Mouse (Mus musculus): Measurements from ENCODE around the gene Tns1. TPM values are rescaled to one million over a fixed set of nuclear protein-coding genes. Genes with fewer than 3 reads are reported as not detected.
"Not testable (repeated sequence)": the region's sequence is repeated elsewhere in the genome, so short reads cannot be mapped to it uniquely, and the experiment has no call there.

The Tns1 gene
- polyA plus RNA-seq (2012; rRNA removed), result 400 and 465 TPM in 2 replicates

DNA sequence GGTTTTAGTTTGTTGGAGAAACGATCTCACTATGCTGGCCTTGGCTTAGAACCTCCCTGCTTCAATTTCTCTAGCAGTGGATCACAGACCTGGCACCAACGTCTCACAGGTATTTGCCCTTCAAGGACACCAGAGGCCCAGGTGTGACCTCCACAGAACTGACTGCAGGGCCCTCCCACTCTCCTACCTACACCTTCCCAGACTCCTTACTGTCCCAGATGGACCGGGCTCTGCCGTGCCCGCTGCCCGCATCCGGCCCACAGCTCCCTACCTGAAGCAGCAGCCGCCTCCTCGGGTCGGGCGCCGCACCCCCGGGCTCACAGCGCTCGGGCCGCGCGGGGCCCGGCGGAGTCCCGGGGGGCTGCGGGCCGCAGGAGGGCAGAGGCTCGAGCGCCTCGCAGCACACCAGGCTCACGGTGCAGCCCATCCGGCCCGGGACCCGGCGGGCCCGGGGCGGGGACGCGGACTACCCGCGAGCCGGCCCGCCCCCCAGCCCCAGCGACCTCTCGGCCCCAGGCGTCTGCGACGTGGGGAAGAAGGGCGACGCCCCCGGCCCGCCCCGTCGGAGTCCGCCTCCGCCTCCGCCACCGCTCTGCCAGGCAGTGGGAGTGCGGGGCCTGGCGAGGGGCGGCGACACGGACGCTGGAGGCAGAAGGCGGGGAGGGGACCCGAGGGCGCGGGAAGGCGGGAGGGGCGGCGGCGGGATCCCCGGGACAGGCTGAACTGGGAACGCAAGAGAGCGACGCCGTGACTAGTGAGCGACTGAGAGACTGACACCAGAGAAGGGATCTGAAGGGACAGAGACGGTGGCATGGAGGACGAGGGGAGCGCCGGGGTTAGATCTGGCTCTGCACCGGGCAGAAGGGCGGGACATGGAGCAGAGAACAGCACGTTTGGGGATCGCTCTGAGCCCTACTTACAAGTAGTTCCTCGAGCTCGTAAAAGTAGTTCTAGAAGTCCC lies at the start of gene Tns1:
Gene Tns1, minus strand, starts transcription at position 429 of the 961 bp plus-strand sequence.
- TF ChIP-seq POLR2A (IDR thresholded peaks at IDR 0.05; ENCODE audit: low read depth, low read length) (no peak), CTCF (conservative IDR thresholded peaks at IDR 0.05; ENCODE audit: insufficient read depth, insufficient read length, low read depth, low read length) (no peak)
- Histone ChIP-seq H3K4me1 (ENCODE audit: control insufficient read depth, insufficient read depth, low read length) (peaks cover 15% of the 10 kb centered on the region), H3K27me3 (replicated peaks; ENCODE audit: control insufficient read depth, insufficient read depth, low read length) (no peaks in the 10 kb centered on the region), H3K36me3 (ENCODE audit: control insufficient read depth, insufficient read depth, low read length) (no peaks in the 10 kb centered on the region), H3K4me3 (ENCODE audit: insufficient read depth, low read depth, low read length) (peak within 1 kb of the TSS; percentile 60), H3K27ac (ENCODE audit: insufficient read depth, low read depth, low read length) (peak within 1 kb of the TSS; percentile 62)
- DNase-seq, result peak; percentile 73
- 2% methylated on average over 80 of the region's 84 CpGs for WGBS

DNA sequence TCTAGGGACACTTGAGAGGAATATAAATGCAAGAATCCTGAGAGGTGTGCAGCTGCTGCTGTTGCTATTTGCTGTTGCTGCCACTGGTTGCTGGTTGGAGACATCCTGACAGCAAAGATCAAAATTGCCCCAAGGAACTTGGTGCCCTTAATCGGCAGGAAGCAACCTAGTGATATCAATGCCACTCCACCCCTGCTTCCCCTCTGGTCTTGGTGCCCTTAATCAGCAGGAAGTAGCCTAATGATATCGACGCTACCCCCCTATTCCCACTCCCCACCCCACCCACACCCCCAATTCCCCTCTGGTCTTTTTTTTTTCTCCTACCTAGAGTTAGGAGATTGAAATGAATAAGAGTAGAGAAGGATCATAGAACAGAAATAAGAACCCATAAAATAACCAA lies 48.5 kb upstream of the Tns1 start:
- 73% methylated on average over 3 of the region's 3 CpGs for WGBS
- no peak for TF ChIP-seq CTCF (conservative IDR thresholded peaks at IDR 0.05; ENCODE audit: insufficient read depth, insufficient read length, low read depth, low read length)
- TF ChIP-seq POLR2A (IDR thresholded peaks at IDR 0.05; ENCODE audit: low read depth, low read length), result no peak
- no peak overlapping the region for H3K4me3 ChIP-seq (ENCODE audit: insufficient read depth, low read depth, low read length)

DNA sequence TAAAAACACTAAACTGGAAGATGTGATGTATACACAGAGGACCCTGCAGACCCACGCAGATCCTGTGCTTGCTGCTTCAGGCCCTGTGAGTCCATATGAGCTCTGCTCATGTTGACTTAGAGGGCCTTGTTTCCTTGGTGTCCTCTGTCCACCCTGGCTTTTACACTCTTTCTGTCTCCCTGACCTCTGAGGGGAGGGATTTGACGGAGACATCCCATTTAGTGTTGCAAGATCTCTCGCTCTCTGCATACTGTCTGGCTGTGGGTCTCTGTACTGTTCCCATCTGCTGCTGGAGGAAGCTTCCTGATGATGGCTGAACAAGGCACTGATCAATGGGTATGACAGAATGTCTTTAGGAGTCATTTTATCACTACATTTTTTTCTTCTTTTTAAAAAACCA lies 45.5 kb upstream of the Tns1 start:
- Histone ChIP-seq H3K27ac (ENCODE audit: insufficient read depth, low read depth, low read length) (no peak overlapping the region), H3K36me3 (ENCODE audit: control insufficient read depth, insufficient read depth, low read length) (no peaks in the 10 kb centered on the region), H3K27me3 (replicated peaks; ENCODE audit: control insufficient read depth, insufficient read depth, low read length) (no peaks in the 10 kb centered on the region; the same call in 1 of the 2 replicates), H3K4me1 (ENCODE audit: control insufficient read depth, insufficient read depth, low read length) (no peaks in the 10 kb centered on the region), H3K4me3 (ENCODE audit: insufficient read depth, low read depth, low read length) (no peak overlapping the region)
- WGBS, result 94% methylated on average over 3 of the region's 3 CpGs
- DNase-seq, result no peak
- TF ChIP-seq CTCF (conservative IDR thresholded peaks at IDR 0.05; ENCODE audit: insufficient read depth, insufficient read length, low read depth, low read length) (no peak), POLR2A (IDR thresholded peaks at IDR 0.05; ENCODE audit: low read depth, low read length) (no peak)

More for the DNA sequence above, 48.5 kb upstream of the Tns1 start:
- Histone ChIP-seq H3K4me1 (ENCODE audit: control insufficient read depth, insufficient read depth, low read length) (no peaks in the 10 kb centered on the region), H3K36me3 (ENCODE audit: control insufficient read depth, insufficient read depth, low read length) (no peaks in the 10 kb centered on the region), H3K27me3 (replicated peaks; ENCODE audit: control insufficient read depth, insufficient read depth, low read length) (no peaks in the 10 kb centered on the region; the same call in 1 of the 2 replicates), H3K27ac (ENCODE audit: insufficient read depth, low read depth, low read length) (no peak overlapping the region)
- no peak for DNase-seq

DNA sequence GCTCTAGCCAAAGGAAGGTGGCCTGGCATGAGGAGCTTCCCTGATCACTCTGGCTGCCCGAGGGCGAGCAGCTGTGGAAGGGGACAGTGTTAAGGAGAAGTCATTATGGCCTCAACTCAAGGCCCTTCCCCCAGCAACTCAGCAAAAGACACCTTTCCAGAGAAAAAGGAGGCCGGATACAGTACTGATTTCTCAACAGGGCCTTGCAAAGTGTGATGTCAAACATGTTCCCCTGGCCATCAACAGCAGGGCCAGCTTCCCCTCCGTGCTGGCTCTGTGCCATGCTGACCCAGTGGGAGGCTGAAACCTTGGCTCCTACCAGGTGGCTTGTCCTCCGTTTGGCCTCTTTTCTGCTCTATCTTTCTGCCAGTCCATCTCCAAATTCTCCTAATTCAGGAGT lies 42.9 kb upstream of the Tns1 start:
- no peak for DNase-seq
- no peak overlapping the region for H3K4me3 ChIP-seq (ENCODE audit: insufficient read depth, low read depth, low read length)
- no peaks in the 10 kb centered on the region for H3K36me3 ChIP-seq (ENCODE audit: control insufficient read depth, insufficient read depth, low read length)
- 82% methylated on average over 5 of the region's 5 CpGs for WGBS
- TF ChIP-seq POLR2A (IDR thresholded peaks at IDR 0.05; ENCODE audit: low read depth, low read length) (no peak), CTCF (conservative IDR thresholded peaks at IDR 0.05; ENCODE audit: insufficient read depth, insufficient read length, low read depth, low read length) (no peak)
- no peak overlapping the region for H3K27ac ChIP-seq (ENCODE audit: insufficient read depth, low read depth, low read length)
- H3K4me1 ChIP-seq (ENCODE audit: control insufficient read depth, insufficient read depth, low read length), result no peaks in the 10 kb centered on the region
- no peaks in the 10 kb centered on the region; the same call in 1 of the 2 replicates for H3K27me3 ChIP-seq (replicated peaks; ENCODE audit: control insufficient read depth, insufficient read depth, low read length)

DNA sequence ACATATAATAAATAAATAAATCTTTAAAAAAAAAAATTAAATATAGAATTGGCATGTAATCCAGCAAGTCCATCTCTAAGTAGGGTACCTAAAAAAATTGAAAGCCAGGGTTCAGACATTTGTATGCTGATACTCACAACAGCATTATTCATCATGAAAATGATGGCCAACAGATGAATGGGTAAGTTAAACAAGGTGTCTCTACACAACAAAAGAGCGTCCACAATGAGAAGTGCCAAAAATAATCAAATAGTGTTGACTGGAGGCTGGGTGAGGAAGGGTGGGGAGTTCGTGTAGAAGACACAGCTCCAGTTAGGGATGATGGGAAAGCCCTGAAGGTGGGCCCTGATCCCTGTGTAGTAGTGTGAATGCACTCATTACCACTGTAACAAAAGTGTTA lies 35.8 kb upstream of the Tns1 start:
- WGBS, result 75% methylated on average over 2 of the region's 2 CpGs
- Histone ChIP-seq H3K27me3 (replicated peaks; ENCODE audit: control insufficient read depth, insufficient read depth, low read length) (no peaks in the 10 kb centered on the region), H3K36me3 (ENCODE audit: control insufficient read depth, insufficient read depth, low read length) (no peaks in the 10 kb centered on the region), H3K4me1 (ENCODE audit: control insufficient read depth, insufficient read depth, low read length) (no peaks in the 10 kb centered on the region), H3K27ac (ENCODE audit: insufficient read depth, low read depth, low read length) (no peak overlapping the region), H3K4me3 (ENCODE audit: insufficient read depth, low read depth, low read length) (no peak overlapping the region)
- DNase-seq, result no peak
- no peak for TF ChIP-seq POLR2A (IDR thresholded peaks at IDR 0.05; ENCODE audit: low read depth, low read length)
- no peak for TF ChIP-seq CTCF (conservative IDR thresholded peaks at IDR 0.05; ENCODE audit: insufficient read depth, insufficient read length, low read depth, low read length)

DNA sequence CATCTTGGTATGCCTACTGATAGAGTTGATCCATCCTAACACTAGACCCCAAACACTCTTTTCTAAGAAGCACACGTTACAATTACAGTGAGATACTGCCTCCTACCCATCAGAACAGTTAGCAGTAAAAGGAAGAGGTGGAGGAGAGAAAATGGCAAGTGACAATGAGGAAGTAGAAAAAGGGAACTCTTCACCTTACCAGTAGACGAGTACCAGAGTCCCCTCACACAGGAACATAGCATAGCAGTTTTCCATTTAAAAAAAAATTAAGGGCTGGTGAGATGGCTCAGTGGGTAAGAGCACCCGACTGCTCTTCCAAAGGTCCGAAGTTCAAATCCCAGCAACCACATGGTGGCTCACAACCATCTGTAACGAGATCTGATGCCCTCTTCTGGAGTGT lies 35.4 kb upstream of the Tns1 start:
- not testable (repeated sequence) for H3K4me3 ChIP-seq (ENCODE audit: insufficient read depth, low read depth, low read length); H3K27ac ChIP-seq (ENCODE audit: insufficient read depth, low read depth, low read length); H3K4me1 ChIP-seq (ENCODE audit: control insufficient read depth, insufficient read depth, low read length); H3K36me3 ChIP-seq (ENCODE audit: control insufficient read depth, insufficient read depth, low read length); DNase-seq; H3K27me3 ChIP-seq (replicated peaks; ENCODE audit: control insufficient read depth, insufficient read depth, low read length)
- 75% methylated on average over 5 of the region's 5 CpGs for WGBS

DNA sequence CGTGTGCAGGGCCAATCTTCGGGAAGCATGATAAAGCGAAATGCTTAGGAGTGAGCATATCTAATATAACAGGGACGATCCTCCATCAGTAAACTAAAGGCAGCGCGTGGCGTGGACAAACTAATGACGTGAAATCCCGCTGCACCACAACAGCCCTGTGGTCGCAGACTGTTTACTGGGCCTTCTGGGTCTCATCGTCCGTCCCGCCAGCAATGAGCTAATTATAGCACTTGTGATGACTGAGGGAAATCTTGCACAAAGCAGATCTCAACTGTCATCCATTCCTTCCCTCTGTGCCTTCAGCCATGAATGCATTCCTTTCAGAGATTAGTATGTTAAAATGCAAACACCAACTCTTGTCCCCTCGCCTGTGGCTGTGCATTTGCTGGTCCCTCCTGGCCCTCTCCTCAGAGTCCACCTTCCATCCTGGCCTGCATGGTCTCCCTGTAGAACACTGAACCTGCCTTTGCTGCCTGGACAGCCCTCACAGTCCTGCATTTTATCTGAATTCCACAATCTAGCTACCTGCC lies 32.2 kb upstream of the Tns1 start:
- no peaks in the 10 kb centered on the region for H3K27me3 ChIP-seq (replicated peaks; ENCODE audit: control insufficient read depth, insufficient read depth, low read length)
- TF ChIP-seq CTCF (conservative IDR thresholded peaks at IDR 0.05; ENCODE audit: insufficient read depth, insufficient read length, low read depth, low read length) (no peak), POLR2A (IDR thresholded peaks at IDR 0.05; ENCODE audit: low read depth, low read length) (no peak)
- H3K36me3 ChIP-seq (ENCODE audit: control insufficient read depth, insufficient read depth, low read length), result no peaks in the 10 kb centered on the region
- 86% methylated on average over 14 of the region's 14 CpGs for WGBS
- H3K4me3 ChIP-seq (ENCODE audit: insufficient read depth, low read depth, low read length), result no peak overlapping the region
- no peak for DNase-seq
- no peaks in the 10 kb centered on the region for H3K4me1 ChIP-seq (ENCODE audit: control insufficient read depth, insufficient read depth, low read length)
- no peak overlapping the region for H3K27ac ChIP-seq (ENCODE audit: insufficient read depth, low read depth, low read length)
